Mouse (Mus musculus): ENCODE measurements around the gene Hspa1b. TPM values are rescaled to one million over a fixed set of nuclear protein-coding genes. Genes with fewer than 3 reads are reported as not detected.
A peak's percentile ranks its signal among the peaks of the same experiment; 100 is the strongest.

Gene Hspa1b
- total and polyA plus RNA-seq, 3 experiments: 0.08 to 0.15 TPM; not detected in 1

GRCm38 (mm10) chr17:34934031-34934430 lies 25.0 kb downstream of the Hspa1b start:
- Histone ChIP-seq H3K4me3 (replicated peaks in 1 of 3; ENCODE audit: low read depth in 2 of 3, low read length in 2 of 3, poor library complexity in 1 of 3) (no peak overlapping the region), H3K4me2 (ENCODE audit: insufficient read depth, low read depth, poor library complexity, severe bottlenecking) (no peak overlapping the region), H3K9ac (ENCODE audit: insufficient read depth, low read depth) (no peak overlapping the region), H3K9me3 (replicated peaks; ENCODE audit: low read length) (no peaks in the 10 kb centered on the region), H3K79me2 (replicated peaks; ENCODE audit: control insufficient read depth, extremely low read depth, insufficient read depth, poor library complexity, severe bottlenecking) (no peaks in the 10 kb centered on the region), H3K36me3 (replicated peaks in 1 of 2; ENCODE audit: control insufficient read depth in 1 of 2, insufficient read depth in 1 of 2, low read length in 1 of 2) (peaks cover 16 to 56% of the 10 kb centered on the region in 2 experiments), H3K27me3 (replicated peaks) (no peaks in the 10 kb centered on the region), H3K27ac (ENCODE audit: insufficient read depth, low read depth) (no peak overlapping the region), H3K4me1 (ENCODE audit: control insufficient read depth in 1 of 2, insufficient read depth in 2 of 2) (peaks cover 8 to 39% of the 10 kb centered on the region in 2 experiments)
- dilution Hi-C loops (cut with MboI; ENCODE audit: extremely low pct_ligation_motif_present, extremely low pct_unique_long_range_greater_than_20kb, low sequenced_read_pairs) (no loop called here), in situ Hi-C loops (cut with MboI; ENCODE audit: low pct_ligation_motif_present, low pct_unique_long_range_greater_than_20kb, low sequenced_read_pairs) (no loop called here)
- no peak for DNase-seq (ENCODE audit: extremely low read depth)
- TF ChIP-seq SMC3 (IDR thresholded peaks at IDR 0.05; ENCODE audit: low read depth, low read length) (no peak), SIN3A (IDR thresholded peaks at IDR 0.05; ENCODE audit: low read length) (no peak), NRF1 (IDR thresholded peaks at IDR 0.05; ENCODE audit: low read depth, low read length) (no peak), JUN (IDR thresholded peaks at IDR 0.05; ENCODE audit: insufficient read depth, low read depth, low read length) (no peak), ZMIZ1 (IDR thresholded peaks at IDR 0.05; ENCODE audit: low read depth, low read length) (no peak), TBP (conservative IDR thresholded peaks at IDR 0.05; ENCODE audit: low read depth, low read length) (no peak), ZKSCAN1 (IDR thresholded peaks at IDR 0.05; ENCODE audit: borderline replicate concordance, low read depth, low read length) (no peak), NELFE (IDR thresholded peaks at IDR 0.05; ENCODE audit: low read depth, low read length) (no peak), MAFK (IDR thresholded peaks at IDR 0.05; ENCODE audit: insufficient replicate concordance, low read length) (no peak), CHD1 (IDR thresholded peaks at IDR 0.05; ENCODE audit: low read depth, low read length) (no peak)

DNA sequence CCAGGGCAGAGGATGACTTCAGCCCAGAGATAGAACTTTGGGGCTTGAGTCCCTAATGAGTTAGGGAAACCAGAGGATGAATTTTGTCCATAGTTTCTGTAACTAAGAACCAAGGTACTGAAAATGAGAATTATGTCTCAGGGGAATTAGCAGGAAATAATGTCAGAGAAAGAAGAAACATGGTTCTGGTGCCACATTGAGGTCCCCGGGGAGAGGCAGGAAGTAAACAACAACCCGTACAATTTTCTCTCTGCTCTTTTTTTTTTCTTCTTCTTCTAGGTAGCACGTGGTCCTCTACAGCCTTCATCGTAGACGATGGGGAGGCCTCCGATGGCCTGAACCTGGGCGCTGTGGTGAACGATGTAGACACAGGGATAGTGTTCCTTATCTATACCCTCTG lies 26.8 kb downstream of the Hspa1b start:
- H3K9ac ChIP-seq (ENCODE audit: insufficient read depth, low read depth): peak overlapping the region; percentile 28
- no peak overlapping the region for H3K27ac ChIP-seq (ENCODE audit: insufficient read depth, low read depth)
- peak; percentile 63 for DNase-seq (ENCODE audit: extremely low read depth)

GRCm38 (mm10) chr17:34931735-34932098 lies 27.3 kb downstream of the Hspa1b start:
- Histone ChIP-seq H3K9ac (ENCODE audit: insufficient read depth, low read depth) (peak overlapping the region; percentile 28), H3K79me2 (replicated peaks; ENCODE audit: control insufficient read depth, extremely low read depth, insufficient read depth, poor library complexity, severe bottlenecking) (no peaks in the 10 kb centered on the region), H3K9me3 (replicated peaks; ENCODE audit: low read length) (no peaks in the 10 kb centered on the region), H3K36me3 (replicated peaks in 1 of 2; ENCODE audit: control insufficient read depth in 1 of 2, insufficient read depth in 1 of 2, low read length in 1 of 2) (peaks cover 16 to 45% of the 10 kb centered on the region in 2 experiments), H3K4me2 (ENCODE audit: insufficient read depth, low read depth, poor library complexity, severe bottlenecking) (peak overlapping the region; percentile 87), H3K4me3 (replicated peaks in 1 of 3; ENCODE audit: low read depth in 2 of 3, low read length in 2 of 3, poor library complexity in 1 of 3) (peak overlapping the region; percentile 77 to 82 (median 79)), H3K27ac (ENCODE audit: insufficient read depth, low read depth) (peak overlapping the region; percentile 6; the same call in 1 of the 2 replicates), H3K27me3 (replicated peaks) (no peaks in the 10 kb centered on the region), H3K4me1 (ENCODE audit: control insufficient read depth in 1 of 2, insufficient read depth in 2 of 2) (peaks cover 11 to 39% of the 10 kb centered on the region in 2 experiments)
- dilution Hi-C loops (cut with MboI; ENCODE audit: extremely low pct_ligation_motif_present, extremely low pct_unique_long_range_greater_than_20kb, low sequenced_read_pairs) (no loop called here), in situ Hi-C loops (cut with MboI; ENCODE audit: low pct_ligation_motif_present, low pct_unique_long_range_greater_than_20kb, low sequenced_read_pairs) (no loop called here)
- peak; percentile 13; the same call in 1 of the 2 replicates for TF ChIP-seq BHLHE40 (IDR thresholded peaks at IDR 0.05; ENCODE audit: low read depth, low read length)
- TF ChIP-seq SIN3A (IDR thresholded peaks at IDR 0.05; ENCODE audit: low read length): 0 out of 2 replicates have a peak, but pooled peaks have one; percentile 19
- 0 out of 2 replicates have a peak, but pooled peaks have one; percentile 16 for TF ChIP-seq UBTF (IDR thresholded peaks at IDR 0.05; ENCODE audit: low read depth, low read length)
- TF ChIP-seq NRF1 (IDR thresholded peaks at IDR 0.05; ENCODE audit: low read depth, low read length): peak; percentile 83
- TF ChIP-seq MYC (IDR thresholded peaks at IDR 0.05; ENCODE audit: low read depth, low read length): 0 out of 2 replicates have a peak, but pooled peaks have one; percentile 12
- TF ChIP-seq PAX5 (IDR thresholded peaks at IDR 0.05; ENCODE audit: low read length): no peak
- TF ChIP-seq USF2 (conservative IDR thresholded peaks at IDR 0.05; ENCODE audit: low read depth, low read length): no peak
- DNase-seq (ENCODE audit: extremely low read depth): peak; percentile 54

More for the DNA sequence above, 26.8 kb downstream of the Hspa1b start:
- peak overlapping the region; percentile 87 for H3K4me2 ChIP-seq (ENCODE audit: insufficient read depth, low read depth, poor library complexity, severe bottlenecking)
- no peaks in the 10 kb centered on the region for H3K9me3 ChIP-seq (replicated peaks; ENCODE audit: low read length)
- peaks cover 8 to 39% of the 10 kb centered on the region in 2 experiments for H3K4me1 ChIP-seq (ENCODE audit: control insufficient read depth in 1 of 2, insufficient read depth in 2 of 2)
- dilution Hi-C loops (cut with MboI; ENCODE audit: extremely low pct_ligation_motif_present, extremely low pct_unique_long_range_greater_than_20kb, low sequenced_read_pairs): no loop called here
- in situ Hi-C loops (cut with MboI; ENCODE audit: low pct_ligation_motif_present, low pct_unique_long_range_greater_than_20kb, low sequenced_read_pairs): no loop called here
- H3K27me3 ChIP-seq (replicated peaks): no peaks in the 10 kb centered on the region
- peak overlapping the region; percentile 77 to 82 (median 79) for H3K4me3 ChIP-seq (replicated peaks in 1 of 3; ENCODE audit: low read depth in 2 of 3, low read length in 2 of 3, poor library complexity in 1 of 3)
- peaks cover 16 to 46% of the 10 kb centered on the region in 2 experiments for H3K36me3 ChIP-seq (replicated peaks in 1 of 2; ENCODE audit: control insufficient read depth in 1 of 2, insufficient read depth in 1 of 2, low read length in 1 of 2)
- no peaks in the 10 kb centered on the region for H3K79me2 ChIP-seq (replicated peaks; ENCODE audit: control insufficient read depth, extremely low read depth, insufficient read depth, poor library complexity, severe bottlenecking)
- TF ChIP-seq MAX (IDR thresholded peaks at IDR 0.05; ENCODE audit: low read length) (peak; percentile 79; the same call in 1 of the 2 replicates), POLR2A (IDR thresholded peaks at IDR 0.05; ENCODE audit: low read depth, low read length) (no peak), KAT2A (IDR thresholded peaks at IDR 0.05; ENCODE audit: insufficient replicate concordance, low read length) (no peak), SMC3 (IDR thresholded peaks at IDR 0.05; ENCODE audit: low read depth, low read length) (no peak), UBTF (IDR thresholded peaks at IDR 0.05; ENCODE audit: low read depth, low read length) (no peak), ZNF384 (IDR thresholded peaks at IDR 0.05; ENCODE audit: low read depth, low read length) (peak; percentile 73), ZMIZ1 (IDR thresholded peaks at IDR 0.05; ENCODE audit: low read depth, low read length) (no peak), MYC (IDR thresholded peaks at IDR 0.05; ENCODE audit: low read depth, low read length) (peak; percentile 89; the same call in 1 of the 2 replicates), E2F4 (IDR thresholded peaks at IDR 0.05; ENCODE audit: insufficient replicate concordance, low read depth, low read length) (no peak)
